Mouse (Mus musculus): Measurements from ENCODE around the gene Arhgef10l.
A peak's percentile ranks its signal among the peaks of the same experiment; 100 is the strongest.

The Arhgef10l gene

GRCm38 (mm10) chr4:140693513-140693912 lies 27.7 kb upstream of the Arhgef10l start:
- DNase-seq = no peak

- no peak for DNase-seq
Observed at GRCm38 (mm10) chr4:140691481-140691880, 25.7 kb upstream of the Arhgef10l start.

- peak; percentile 35 to 53 for DNase-seq
Observed at GRCm38 (mm10) chr4:140689873-140690655, 24.3 kb upstream of the Arhgef10l start.

GRCm38 (mm10) chr4:140688826-140689425 lies 23.1 kb upstream of the Arhgef10l start:
- DNase-seq = no peak

GRCm38 (mm10) chr4:140688044-140688825 lies 22.4 kb upstream of the Arhgef10l start:
- no peak for DNase-seq

GRCm38 (mm10) chr4:140684881-140685303 lies 19.1 kb upstream of the Arhgef10l start:
- no peak for DNase-seq

GRCm38 (mm10) chr4:140684141-140684871 lies 18.5 kb upstream of the Arhgef10l start:
- no peak for DNase-seq

- no peak for DNase-seq
Observed at GRCm38 (mm10) chr4:140683608-140684007, 17.8 kb upstream of the Arhgef10l start.

GRCm38 (mm10) chr4:140680731-140681397 lies 15.1 kb upstream of the Arhgef10l start:
- DNase-seq = no peak

GRCm38 (mm10) chr4:140679723-140680380 lies 14.0 kb upstream of the Arhgef10l start:
- peak; percentile 81 to 82 for DNase-seq

- peak; percentile 44 to 50 for DNase-seq
Observed at GRCm38 (mm10) chr4:140679038-140679437, 13.2 kb upstream of the Arhgef10l start.

- peak; percentile 83 to 88 for DNase-seq
Observed at GRCm38 (mm10) chr4:140674345-140674926, 8.6 kb upstream of the Arhgef10l start.

- no peak for DNase-seq
Observed at GRCm38 (mm10) chr4:140673527-140674264, 7.9 kb upstream of the Arhgef10l start.

- DNase-seq = no peak
Observed at GRCm38 (mm10) chr4:140667802-140668201, 2.0 kb upstream of the Arhgef10l start.

- no peak for DNase-seq
Observed at GRCm38 (mm10) chr4:140665053-140665452, 759 bp downstream of the Arhgef10l start.

GRCm38 (mm10) chr4:140662882-140663585 lies 2.8 kb downstream of the Arhgef10l start:
- DNase-seq = no peak

- DNase-seq = no peak
Observed at GRCm38 (mm10) chr4:140662453-140662852, 3.4 kb downstream of the Arhgef10l start.

GRCm38 (mm10) chr4:140661406-140662022 lies 4.3 kb downstream of the Arhgef10l start:
- no peak for DNase-seq
